Mouse (Mus musculus): ENCODE data around the gene Cptp. TPM values are rescaled to one million over a fixed set of nuclear protein-coding genes. Genes with fewer than 3 reads are reported as not detected.

Gene Cptp
- total RNA-seq (2021), result 10 to 100 TPM; 14.0 to 17.6 TPM
- long read RNA-seq, experiment 1, transcript Cptp-201 (3 exons, 2,662 nt), result major isoform, 8 of 10 reads
- long read RNA-seq, experiment 1, partial matches to known transcripts, result 0 of 10 reads
- long read RNA-seq, experiment 1, other reads (novel, unspliced or antisense), result 2 of 10 reads
- long read RNA-seq, experiment 2, transcript Cptp-201 (3 exons, 2,662 nt), result major isoform, 25 of 33 reads
- long read RNA-seq, experiment 2, partial matches to known transcripts, result 7 of 33 reads
- long read RNA-seq, experiment 2, other reads (novel, unspliced or antisense), result 1 of 33 reads

DNA sequence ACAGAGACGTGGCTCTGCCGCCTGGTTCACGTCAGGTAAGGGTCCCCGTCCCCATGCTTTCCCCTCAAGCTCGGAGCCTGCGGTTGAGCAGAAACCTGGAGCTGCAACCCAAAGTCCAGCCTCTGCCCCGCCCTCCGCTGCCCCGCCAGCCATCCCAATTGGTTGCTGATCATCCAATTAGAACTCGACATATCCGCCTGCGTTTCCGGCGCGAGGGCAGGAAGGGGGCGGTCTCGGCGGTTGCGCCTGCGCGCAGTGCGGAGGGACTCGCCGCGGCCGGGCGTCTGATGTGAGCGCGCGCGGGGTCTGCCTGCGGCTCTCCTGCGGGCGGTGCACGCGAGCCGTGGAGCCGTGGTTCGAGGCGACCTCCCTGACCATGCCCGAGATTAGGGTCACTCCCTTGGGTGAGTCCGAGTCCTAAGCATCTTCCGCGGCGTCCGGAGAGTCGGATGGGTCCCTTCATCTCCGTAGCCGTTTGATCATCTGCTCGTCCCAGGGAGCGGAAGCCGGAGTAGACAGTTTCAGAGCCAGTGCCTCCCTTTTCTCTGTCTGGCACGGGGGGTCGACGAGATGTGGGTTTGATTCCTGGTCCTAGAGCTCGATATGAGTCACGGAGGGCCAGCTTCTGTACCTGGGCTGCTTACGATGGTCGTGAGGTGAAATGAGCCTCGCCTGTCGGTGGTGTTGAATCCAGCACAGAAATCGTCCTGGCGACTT lies at the start of gene Cptp, which contains the start of gene Ints11:
TSS of gene Cptp (minus strand) at position 124 of the 717 bp plus-strand sequence.
TSS of gene Ints11 (plus strand) at position 230 of the 717 bp plus-strand sequence.
- peak; percentile 94 to 96 for DNase-seq (ENCODE audit: low spot score in 2 of 2)

DNA sequence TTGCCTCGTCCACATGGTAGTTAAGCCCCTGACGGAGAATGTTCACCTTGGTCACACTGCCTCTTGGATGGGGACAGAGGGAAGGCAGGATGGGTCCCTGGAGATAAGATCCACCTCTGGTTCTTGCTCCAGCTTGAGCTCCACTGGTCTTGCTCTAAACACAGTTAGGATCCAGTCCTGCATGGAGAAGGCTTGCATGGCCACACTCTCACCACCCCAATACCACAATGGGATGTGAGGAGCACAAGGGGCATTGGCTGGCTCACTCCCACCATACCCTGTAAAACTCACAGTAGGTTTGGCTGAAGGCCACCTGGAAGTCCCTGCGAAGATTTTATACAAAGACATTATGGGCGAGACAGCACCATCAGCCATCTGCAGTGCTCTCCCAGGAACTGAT lies 39.5 kb upstream of the Cptp start:
- DNase-seq (ENCODE audit: low spot score in 2 of 2), result no peak

DNA sequence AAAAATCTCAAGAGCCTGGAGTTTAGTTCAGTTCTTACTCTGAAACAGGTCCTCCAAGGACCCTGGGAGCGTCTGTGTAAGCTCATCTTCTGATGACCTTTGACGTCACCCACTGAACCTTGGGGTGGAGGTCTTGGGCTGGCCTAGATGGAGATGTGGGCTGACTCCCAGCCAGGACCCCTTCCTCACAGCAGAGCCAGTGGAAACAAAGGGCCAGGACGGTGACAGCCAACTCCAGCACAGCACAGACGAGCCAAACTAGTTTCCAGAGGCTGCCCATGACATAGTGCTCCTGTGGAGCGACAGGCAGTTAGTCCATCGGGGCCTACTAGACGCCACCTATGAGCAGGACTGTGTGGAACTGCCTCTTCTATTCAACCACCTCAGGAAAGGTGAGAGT lies 39.0 kb upstream of the Cptp start:
- peak; percentile 5 to 12 for DNase-seq (ENCODE audit: low spot score in 2 of 2)

DNA sequence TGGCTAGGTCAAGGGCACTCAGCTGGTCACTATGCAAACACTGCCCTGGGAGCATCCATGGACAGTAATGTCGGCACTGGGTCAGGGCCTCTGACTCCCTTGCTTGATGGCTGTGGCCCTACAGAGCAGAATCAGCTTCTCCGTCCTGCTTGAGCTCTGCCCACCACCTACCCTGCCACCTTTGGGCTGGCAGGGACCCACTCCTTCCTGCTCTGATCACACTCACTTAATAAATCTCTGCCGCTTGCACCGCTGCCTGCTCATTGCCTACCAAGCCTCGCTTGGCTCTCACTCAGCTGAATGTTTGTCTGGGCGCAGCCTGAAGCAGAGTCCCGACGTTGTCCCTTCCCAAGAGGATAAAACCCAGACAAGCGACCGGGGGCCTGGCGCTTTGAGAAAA lies 37.8 kb upstream of the Cptp start:
- peak in 1 of 2 experiments; percentile 5 for DNase-seq (ENCODE audit: low spot score in 2 of 2)

DNA sequence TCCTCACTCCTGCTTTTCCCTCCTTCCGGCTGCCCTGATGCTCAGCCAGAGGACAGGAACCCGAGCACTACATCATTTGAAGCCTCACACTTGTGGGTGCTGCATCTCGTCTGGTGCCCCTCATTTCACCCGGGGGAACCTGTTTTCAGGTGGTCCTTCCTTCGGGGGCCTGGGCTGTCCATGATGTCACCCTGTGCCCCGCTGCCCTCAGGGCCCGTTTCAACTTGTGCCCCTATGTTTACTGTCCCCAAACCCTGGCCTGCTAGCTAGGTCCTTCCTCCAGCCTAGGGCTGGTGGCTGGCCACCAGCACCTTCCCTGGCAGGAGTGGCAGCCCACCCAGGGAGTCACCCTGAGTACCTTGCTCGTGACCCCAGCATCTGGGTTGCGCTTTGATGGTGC lies 36.9 kb upstream of the Cptp start:
- peak in 1 of 2 experiments; percentile 13 for DNase-seq (ENCODE audit: low spot score in 2 of 2)

DNA sequence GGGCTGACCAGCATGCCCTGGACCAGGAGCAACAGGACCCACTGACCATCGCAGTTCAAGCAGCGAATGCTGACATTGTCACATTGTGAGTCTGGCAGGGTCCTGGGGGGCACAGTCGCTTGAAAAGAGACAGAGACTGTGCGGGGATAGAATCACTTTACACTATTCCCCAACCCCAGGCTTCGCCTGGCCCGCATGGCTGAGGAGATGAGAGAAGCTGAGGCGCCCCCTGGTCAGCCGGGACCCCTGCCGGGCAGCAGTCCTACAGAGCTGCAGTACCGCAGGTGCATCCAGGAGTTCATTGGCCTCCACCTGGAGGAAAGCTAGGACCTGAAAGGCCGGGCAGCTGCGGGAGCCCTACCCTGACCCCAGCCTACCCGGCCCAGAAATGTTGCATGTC lies 36.4 kb upstream of the Cptp start:
- DNase-seq (ENCODE audit: low spot score in 2 of 2), result peak; percentile 7 to 15

DNA sequence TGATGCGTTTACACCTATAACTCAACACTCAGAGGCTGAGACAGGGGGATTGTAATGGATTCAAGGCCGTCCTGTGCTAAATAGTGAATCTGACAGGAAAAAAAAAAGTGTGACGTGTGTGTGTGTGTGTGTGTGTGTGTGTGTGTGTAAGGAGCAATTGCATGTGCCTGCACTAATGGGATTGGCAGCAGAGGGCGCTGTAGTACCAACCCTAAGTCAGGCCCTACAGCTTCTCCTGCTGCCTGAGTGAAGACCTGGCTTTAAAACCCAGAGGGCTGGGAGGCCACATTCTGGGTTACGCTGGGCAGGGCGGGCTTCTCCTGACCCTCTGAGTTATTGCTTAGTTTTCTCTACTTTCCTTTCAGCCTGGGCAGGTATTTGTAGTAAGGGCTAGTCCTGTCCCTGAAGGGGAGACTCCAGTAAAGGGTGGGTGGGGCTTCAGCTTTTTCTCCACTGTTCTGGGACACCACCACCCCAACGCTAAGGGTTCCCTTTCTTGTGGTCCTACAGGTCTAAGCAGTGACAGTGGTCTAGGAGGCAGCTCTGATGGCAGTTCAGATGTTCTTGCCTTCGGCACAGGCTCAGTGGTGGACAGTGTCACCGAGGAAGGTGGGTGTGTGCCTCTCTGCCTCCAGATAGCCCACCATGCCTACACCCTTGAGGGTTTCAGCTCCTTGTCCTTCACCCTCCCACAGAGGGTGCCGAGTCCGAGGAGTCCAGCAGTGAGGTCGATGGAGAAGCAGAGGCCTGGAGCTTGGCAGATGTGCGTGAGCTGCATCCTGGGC lies 35.3 kb upstream of the Cptp start:
- peak; percentile 16 to 43 for DNase-seq (ENCODE audit: low spot score in 2 of 2)

DNA sequence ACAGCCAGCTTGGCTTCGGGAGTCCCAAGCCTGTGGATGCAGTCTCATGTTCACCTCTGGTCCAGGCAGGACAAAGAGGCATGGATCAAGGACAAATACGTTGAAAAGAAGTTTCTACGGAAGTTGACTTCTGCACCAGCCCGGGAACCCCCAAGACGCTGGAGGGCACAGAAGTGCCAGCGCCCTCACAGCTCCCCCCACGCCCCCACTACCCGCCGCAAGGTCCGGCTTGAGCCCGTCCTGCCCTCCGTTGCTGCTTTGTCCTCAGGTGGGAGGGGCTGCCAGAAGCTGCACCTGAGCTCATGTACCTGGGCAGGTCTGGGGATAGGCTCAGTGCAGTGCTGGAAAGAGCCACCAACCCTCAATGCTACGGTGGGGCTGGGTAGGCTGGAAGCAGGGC lies 34.0 kb upstream of the Cptp start:
- peak in 1 of 2 experiments; percentile 14 for DNase-seq (ENCODE audit: low spot score in 2 of 2)

DNA sequence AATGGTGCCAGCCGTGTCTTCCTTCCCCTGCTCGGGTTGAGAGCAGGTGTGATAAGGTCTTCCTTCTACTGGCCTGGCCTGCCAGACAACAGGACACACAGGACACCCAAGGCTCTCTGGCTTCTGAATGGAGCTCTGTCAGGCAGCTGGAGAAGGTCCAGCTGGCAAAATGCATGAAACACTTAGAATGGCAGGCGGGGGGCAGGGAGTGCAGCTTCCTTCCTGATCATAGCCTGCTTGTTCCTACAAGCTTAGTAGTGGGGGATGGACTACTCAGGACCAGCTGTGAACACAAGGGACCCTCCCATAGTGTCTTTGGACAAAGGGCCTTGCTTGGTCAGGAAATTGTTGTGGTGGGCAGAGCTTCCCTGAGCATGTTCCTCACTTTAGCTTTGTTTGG lies 32.0 kb upstream of the Cptp start:
- peak in 1 of 2 experiments; percentile 13 for DNase-seq (ENCODE audit: low spot score in 2 of 2)

DNA sequence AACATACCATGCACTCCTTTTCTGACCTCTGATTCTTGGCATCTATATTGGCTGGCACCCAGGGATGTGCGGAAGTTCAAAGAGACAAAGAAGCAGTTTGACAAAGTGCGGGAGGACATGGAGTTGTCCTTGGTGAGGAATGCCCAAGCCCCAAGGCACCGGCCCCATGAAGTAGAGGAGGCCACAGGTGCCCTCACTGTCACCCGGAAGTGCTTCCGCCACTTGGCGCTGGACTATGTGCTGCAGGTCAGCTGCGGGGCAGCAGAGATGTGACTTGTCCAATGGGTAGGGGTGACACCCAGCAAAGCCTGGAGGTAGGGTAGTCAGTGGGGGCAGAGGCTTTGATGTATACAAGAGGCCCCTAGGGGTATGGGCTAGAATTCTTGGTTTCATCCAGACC lies 30.1 kb upstream of the Cptp start:
- peak in 1 of 2 experiments; percentile 14 for DNase-seq (ENCODE audit: low spot score in 2 of 2)

DNA sequence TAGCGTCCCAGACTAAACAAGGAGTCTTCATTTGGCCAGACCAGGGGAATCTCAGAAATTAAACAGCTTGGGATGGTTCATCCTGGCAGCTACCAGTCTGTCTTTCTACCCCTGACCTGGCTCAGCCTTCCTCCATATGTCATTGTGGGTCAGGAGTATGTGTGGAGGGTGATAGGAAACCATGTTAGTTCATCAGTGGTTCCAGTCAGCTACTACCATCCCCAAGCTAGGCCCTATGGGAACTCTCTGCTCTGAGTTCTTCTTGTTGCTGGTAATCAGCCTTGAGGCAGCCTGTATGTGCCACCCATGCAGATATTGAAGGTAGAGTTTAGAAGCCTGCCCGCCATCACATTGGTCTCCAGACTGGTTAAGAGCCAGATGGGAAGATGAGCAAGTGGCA lies 29.1 kb upstream of the Cptp start:
- DNase-seq (ENCODE audit: low spot score in 2 of 2), result peak in 1 of 2 experiments; percentile 2

DNA sequence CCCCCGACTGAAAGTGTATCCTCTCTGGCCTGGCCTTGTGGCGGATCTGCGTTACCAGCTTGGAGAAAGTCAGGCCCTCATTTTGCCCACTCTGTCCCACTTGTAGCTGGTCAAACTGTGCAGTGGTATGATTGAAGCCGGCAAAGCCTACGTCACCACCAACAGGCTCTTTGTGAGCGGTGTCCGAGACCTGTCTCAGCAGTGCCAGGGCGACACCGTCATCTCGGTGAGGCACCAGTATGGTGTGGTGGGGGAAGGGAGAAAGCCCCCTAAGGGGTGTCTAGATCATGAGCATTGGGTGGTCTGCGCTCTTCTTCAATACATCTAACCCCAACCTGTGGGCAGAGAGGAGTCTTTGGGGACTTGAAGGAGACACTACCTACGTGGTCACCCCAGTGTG lies 27.2 kb upstream of the Cptp start:
- DNase-seq (ENCODE audit: low spot score in 2 of 2), result peak in 1 of 2 experiments; percentile 6

DNA sequence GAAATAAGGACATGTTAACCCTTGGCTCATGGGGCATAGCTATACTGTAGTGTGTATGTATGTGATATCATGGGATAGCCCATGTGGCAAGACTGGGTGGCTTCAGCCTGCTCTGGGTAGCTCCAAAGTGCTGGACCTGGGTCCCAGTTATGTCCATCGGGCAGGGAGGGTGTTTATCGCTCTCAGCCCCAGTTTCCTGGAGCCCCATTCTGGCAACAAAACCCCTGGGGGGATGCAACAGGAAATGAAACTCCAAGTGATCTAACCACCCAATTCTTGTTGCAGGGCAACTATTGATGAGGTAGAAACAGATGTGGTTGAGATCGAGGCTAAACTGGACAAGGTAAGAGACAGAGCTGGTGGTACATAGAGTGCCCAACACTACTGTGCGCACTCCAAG lies 26.6 kb upstream of the Cptp start:
- peak in 1 of 2 experiments; percentile 9 for DNase-seq (ENCODE audit: low spot score in 2 of 2)

DNA sequence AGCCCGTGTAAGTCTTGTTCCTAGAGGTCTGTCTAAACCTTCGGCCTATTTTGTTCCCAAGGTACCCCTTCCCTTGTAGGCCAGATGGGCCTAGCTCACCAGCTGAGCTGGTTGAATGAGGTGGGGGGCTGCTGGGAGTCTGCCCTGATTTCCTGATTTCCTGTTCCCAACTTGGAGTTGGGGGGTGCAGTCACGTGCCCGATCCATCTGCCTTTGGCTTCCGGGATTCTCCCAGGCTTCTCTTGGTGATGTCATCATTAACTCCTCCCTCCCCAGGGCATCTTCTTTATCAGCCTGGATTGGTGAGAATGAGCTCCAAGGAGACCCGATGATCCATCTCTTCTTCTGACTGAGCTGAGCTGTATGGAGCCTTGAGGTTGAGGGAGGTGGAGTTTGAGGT lies 26.0 kb upstream of the Cptp start:
- peak in 1 of 2 experiments; percentile 70 for DNase-seq (ENCODE audit: low spot score in 2 of 2)

DNA sequence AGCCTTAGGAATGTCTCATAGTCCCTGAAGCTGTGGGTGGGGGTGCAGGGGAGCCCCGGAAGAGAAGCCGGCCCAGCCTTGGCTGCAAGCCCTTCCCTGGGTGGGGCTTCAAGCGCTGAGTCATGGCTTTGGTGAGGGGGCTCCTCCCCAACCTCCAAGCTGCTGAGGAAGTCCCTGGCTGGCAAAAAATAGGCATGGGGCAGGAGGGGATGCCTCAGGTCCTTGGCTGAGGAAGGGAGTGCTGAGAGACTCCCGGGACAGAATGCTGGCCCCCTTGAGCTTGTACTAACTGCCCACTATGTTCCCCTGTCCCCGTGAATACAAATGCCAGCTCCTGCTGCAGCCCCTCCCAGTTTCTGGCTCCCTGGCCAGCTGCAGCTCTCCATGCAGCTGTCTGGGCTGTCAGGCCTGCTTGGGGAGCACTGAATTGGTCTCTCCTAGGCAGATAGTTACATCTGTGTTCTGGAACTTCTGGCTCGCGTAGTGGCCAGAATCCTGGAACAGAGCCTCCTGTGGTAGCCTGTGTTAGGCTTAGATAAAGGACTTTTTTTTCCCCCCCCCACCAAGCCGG lies 25.2 kb upstream of the Cptp start:
- peak; percentile 52 to 80 for DNase-seq (ENCODE audit: low spot score in 2 of 2)

DNA sequence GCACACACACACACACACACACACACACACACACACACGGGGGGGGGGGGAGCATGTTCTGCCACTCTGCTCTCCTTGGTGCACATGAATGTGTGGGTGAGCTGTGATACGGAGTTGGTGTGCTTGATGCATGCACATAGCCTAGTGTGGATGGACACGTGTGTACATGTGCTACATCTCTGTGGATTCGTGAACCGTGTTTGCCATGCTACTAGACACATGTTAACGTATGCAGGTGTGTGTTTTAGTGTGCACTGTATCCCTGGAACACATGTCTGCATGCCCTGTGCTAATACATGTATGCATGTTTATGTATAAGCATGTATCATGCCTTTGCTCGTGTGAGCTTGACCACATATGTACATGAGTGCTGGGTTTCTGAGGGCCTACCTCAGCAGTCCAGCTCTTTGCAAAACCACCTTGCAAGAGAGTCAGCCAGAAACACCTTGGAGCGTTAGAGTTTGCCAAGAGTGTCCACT lies 24.0 kb upstream of the Cptp start:
- peak; percentile 6 to 12 for DNase-seq (ENCODE audit: low spot score in 2 of 2)

DNA sequence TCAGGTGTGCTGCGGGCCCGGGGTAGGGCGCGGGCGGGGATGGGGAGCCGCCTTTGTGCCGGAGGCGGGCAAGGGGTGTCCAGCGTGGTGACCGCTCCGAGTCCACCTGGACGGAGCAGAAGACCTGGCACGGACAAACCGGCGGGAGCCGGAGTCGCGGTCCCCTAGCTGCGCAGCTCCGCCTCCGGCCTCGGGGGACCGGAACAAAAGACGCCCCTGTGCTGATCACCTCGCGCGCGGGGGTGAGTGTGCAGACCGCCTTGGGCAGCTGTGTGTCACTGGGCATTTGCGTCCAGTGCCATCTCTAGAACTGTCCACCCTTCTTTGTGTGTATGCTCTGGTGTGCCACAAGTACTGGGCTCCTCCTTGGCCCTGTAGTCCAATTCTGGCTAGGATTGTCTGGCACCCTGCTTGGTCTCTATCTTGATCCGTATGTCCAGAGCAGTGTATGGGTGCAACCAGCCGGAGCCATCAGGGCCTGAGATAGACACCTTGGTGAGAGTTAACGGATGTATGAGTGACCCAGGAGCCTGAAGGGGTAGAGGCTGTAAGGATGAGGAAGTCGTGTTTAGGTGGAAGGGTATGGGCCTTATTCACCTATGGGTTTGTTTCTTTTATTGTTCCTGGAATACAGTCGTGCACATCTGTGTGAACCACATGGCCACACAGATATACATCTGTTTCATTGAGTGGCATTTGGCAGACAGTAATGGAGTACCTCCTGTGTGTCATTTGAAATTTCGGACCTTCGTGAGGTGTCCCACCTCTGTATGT lies 23.4 kb upstream of the Cptp start:
- DNase-seq (ENCODE audit: low spot score in 2 of 2), result peak; percentile 37 to 53

DNA sequence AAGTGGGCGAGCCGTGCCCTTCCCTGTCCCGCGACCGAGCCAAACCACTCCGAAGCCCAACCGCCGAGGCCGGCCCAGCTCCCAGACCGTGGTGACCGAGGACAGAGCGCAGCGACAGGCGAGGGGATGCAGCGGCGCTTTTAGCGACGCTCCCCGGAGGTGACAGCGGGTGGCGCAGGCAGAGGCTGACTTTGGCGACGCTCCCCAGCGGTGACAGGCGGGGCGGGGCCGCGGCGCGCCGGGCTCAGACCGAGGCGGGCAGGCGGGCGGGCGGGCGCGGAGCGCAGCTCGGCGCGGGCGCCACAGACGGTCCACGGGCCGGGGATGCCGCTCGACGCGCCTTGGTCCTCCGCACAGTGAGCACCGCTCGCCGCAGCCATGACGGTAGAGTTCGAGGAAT lies 22.8 kb upstream of the Cptp start:
- DNase-seq (ENCODE audit: low spot score in 2 of 2), result peak; percentile 77 to 89

DNA sequence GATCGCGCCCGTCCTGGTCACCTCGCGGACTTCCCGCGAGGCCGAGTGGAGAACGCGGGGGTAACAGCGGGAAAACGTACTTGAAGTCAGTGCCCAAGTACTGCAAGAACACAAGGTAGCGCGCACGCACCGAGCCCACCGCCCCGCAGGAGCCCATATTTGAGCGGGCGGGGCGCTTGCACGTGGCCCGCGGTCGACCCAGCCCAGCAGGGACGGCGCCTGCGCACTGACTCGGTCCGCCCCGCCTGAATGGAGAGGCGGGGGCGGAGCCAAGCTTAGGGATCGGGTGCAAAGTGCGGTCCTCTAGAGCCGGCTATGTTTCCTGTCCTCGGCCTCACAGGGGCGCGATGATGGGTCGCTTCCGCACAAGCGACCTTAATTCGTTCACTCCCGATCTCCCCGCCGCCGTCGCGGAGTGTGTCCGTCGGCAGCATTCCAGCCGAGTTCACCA lies 22.3 kb upstream of the Cptp start, which contains the start of the genes Pusl1 and Acap3:
TSS of gene Pusl1 (minus strand) at position 231 of the 451 bp plus-strand sequence.
TSS of gene Acap3 (plus strand) at position 272 of the 451 bp plus-strand sequence.
- DNase-seq (ENCODE audit: low spot score in 2 of 2), result peak; percentile 94 to 98

DNA sequence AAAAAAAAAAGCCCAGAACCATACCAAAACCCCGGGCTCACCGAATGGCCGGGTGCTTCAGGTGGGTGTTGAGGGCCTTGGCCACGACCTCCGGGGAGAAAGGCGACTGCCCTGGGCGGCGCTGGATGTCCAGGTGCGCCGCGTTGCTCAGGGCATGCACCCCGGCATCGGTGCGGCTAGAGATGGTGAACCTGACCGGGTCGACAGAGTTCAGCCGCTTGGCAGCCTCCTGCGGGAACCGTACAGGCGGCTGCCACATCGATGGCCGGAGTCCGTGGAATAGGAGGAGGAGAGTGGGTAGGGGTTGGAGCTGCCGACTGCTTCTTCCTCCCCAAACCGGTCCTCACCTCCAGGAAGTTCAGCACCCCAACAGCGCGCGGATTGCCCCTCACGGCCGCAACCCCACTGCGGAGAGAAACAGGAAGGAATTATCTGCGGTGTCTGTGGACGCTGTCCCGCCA lies 21.8 kb upstream of the Cptp start:
- no peak for DNase-seq (ENCODE audit: low spot score in 2 of 2)
